Mouse (Mus musculus): ENCODE results near the gene Zbtb8b. TPM values are rescaled to one million over a fixed set of nuclear protein-coding genes. Genes with fewer than 3 reads are reported as not detected.

Zbtb8b gene
- 2.4 and 2.8 TPM in 2 replicates for polyA plus RNA-seq (2014; fragmentation: Nextera tagmentation; extraction: Ambion mirVana)

DNA sequence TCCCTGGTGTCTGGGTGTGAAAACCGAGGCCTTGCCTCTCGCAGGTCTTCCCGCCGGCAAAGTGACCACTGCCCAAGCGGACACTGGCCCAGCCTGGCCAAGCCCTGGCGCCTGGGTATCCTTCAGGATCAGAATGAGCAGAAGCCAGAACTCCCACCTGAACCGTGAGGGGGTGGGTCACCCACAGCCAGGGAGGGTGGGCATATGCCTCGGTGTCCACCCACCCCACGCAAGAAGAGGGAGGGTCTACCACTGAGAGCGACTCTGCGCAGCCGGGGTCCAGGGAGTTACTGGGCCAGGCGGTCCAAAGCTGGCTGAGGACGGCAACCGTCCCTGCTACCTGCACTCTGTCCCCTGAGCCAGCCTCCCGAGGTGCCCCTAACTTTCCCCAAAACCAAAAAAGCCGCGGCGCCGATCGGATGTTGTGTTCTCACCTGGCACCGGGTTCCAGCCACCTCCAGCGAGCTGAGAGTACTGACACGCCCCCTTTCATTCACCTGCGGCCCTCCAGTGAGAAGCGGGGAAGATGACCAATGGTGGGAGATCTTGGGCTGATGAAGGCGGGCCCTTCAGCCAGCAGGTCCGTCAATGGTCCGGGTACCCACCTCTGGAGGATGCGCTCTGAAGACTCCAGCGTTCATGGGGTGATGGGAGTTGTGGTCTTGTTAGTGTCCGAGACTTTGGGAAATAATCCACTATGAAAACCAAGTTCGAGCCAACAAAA lies at the start of gene Zbtb8b:
TSS of gene Zbtb8b (minus strand) at position 514 of the 724 bp plus-strand sequence.
- H3K9ac ChIP-seq (ENCODE audit: low read depth, low read length) = 0 out of 2 replicates have a peak within 1 kb of the TSS, but pooled peaks have one; percentile 4
- ATAC-seq (replicated peaks; ENCODE audit: low FRiP score) (peak; percentile 49; the same call in 1 of the 2 replicates), DNase-seq (ENCODE audit: low spot score) (no peak)
- H3K27ac ChIP-seq (ENCODE audit: low read depth, low read length) = no peak within 1 kb of the TSS
- H3K4me1 ChIP-seq (replicated peaks; ENCODE audit: control insufficient read depth, insufficient read depth, low read length) = 0 out of 2 replicates have a peak, but pooled peaks cover 5% of the 10 kb centered on the region
- H3K4me3 ChIP-seq (ENCODE audit: low read depth, low read length) = peak within 1 kb of the TSS; percentile 45
- 7% methylated on average over 33 of the region's 33 CpGs for WGBS
- peaks cover 40% of the 10 kb centered on the region for H3K27me3 ChIP-seq (replicated peaks; ENCODE audit: control insufficient read depth, insufficient read depth, low read length)
- peak within 1 kb of the TSS; percentile 58 for H3K4me2 ChIP-seq
- no peaks in the 10 kb centered on the region for H3K36me3 ChIP-seq (ENCODE audit: control insufficient read depth, insufficient read depth, low read length)
- H3K9me3 ChIP-seq (ENCODE audit: control insufficient read depth, low read length) = no peaks in the 10 kb centered on the region

DNA sequence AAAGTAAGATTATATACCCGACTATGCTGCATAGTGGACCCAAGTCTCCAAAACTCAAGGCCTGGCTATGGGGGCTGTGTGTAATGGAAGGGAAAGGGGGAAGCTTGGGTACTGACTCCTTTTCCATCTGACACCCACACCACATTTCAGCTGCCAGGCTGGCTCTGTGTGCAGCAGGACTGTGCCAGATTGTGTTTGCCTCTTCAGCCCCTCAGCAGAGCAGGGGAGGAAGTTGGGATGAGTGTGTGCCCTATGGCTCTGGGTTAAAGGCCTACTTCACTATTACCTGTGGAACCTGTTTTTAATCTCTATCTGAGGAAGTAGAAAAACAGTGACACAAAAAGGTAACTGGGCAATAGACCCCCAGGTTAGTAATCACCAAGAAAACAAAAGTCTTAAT lies 40.4 kb upstream of the Zbtb8b start:
- ATAC-seq (replicated peaks; ENCODE audit: low FRiP score) = no peak
- whole genome bisulfite sequencing = 72% methylated on average over 1 of the region's 1 CpGs

DNA sequence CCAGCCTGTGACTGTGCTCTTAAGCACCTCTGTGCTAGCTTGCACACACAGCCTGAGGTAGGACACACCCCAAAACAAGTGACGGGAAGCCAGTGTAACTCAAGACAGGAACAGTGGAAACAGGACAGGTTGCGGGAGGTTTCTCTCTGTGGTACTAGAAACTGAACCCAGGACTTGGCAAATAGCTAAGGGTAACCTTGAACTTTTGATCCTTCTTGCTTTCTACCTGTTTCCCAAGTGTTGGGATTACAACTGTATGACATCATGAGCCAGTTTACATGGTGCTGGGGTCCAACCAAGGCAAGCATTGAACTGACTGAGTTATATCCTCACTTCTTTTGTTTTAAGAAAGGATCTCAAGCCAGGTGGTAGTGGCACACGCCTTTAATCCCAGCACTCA lies 39.2 kb upstream of the Zbtb8b start:
- Histone ChIP-seq H3K4me3 (ENCODE audit: low read depth, low read length) (no peak overlapping the region), H3K36me3 (ENCODE audit: control insufficient read depth, insufficient read depth, low read length) (peaks cover 41% of the 10 kb centered on the region), H3K4me2 (no peak overlapping the region), H3K9ac (ENCODE audit: low read depth, low read length) (no peak overlapping the region), H3K27me3 (replicated peaks; ENCODE audit: control insufficient read depth, insufficient read depth, low read length) (no peaks in the 10 kb centered on the region), H3K9me3 (ENCODE audit: control insufficient read depth, low read length) (no peaks in the 10 kb centered on the region), H3K4me1 (replicated peaks; ENCODE audit: control insufficient read depth, insufficient read depth, low read length) (no peaks in the 10 kb centered on the region; the same call in 1 of the 2 replicates), H3K27ac (ENCODE audit: low read depth, low read length) (no peak overlapping the region)
- ATAC-seq (replicated peaks; ENCODE audit: low FRiP score) (no peak), DNase-seq (ENCODE audit: low spot score) (no peak)
- 92% methylated on average over 3 of the region's 3 CpGs for WGBS

More for the DNA sequence above, 40.4 kb upstream of the Zbtb8b start:
- DNase-seq (ENCODE audit: low spot score) = no peak
- Histone ChIP-seq H3K4me1 (replicated peaks; ENCODE audit: control insufficient read depth, insufficient read depth, low read length) (no peaks in the 10 kb centered on the region; the same call in 1 of the 2 replicates), H3K36me3 (ENCODE audit: control insufficient read depth, insufficient read depth, low read length) (peaks cover 34% of the 10 kb centered on the region), H3K27me3 (replicated peaks; ENCODE audit: control insufficient read depth, insufficient read depth, low read length) (no peaks in the 10 kb centered on the region), H3K4me2 (no peak overlapping the region), H3K9me3 (ENCODE audit: control insufficient read depth, low read length) (no peaks in the 10 kb centered on the region), H3K27ac (ENCODE audit: low read depth, low read length) (no peak overlapping the region), H3K9ac (ENCODE audit: low read depth, low read length) (no peak overlapping the region), H3K4me3 (ENCODE audit: low read depth, low read length) (no peak overlapping the region)

DNA sequence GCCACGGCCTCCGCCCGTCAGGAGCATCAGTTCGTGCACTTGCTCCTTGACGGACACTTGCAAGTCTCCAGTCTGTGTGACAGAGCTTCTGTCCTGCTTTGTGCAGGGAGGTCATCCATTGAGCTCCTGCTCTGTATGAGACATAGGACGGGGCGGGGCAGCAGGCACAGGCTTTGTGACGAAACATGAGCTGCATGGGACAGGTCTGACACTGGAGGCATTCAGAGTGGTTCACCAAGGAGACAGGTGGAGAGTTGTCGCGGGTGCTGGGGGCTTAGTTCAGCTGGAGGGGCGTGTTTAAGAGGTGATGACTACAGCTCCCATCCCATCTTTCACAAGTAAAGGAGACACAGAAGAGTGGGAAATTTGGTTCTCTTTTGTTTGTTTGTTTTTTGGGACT lies 35.4 kb upstream of the Zbtb8b start:
- Histone ChIP-seq H3K4me1 (replicated peaks; ENCODE audit: control insufficient read depth, insufficient read depth, low read length) (no peaks in the 10 kb centered on the region; the same call in 1 of the 2 replicates), H3K9ac (ENCODE audit: low read depth, low read length) (no peak overlapping the region), H3K27me3 (replicated peaks; ENCODE audit: control insufficient read depth, insufficient read depth, low read length) (no peaks in the 10 kb centered on the region), H3K27ac (ENCODE audit: low read depth, low read length) (no peak overlapping the region), H3K36me3 (ENCODE audit: control insufficient read depth, insufficient read depth, low read length) (peaks cover 54% of the 10 kb centered on the region), H3K4me2 (no peak overlapping the region), H3K4me3 (ENCODE audit: low read depth, low read length) (no peak overlapping the region), H3K9me3 (ENCODE audit: control insufficient read depth, low read length) (no peaks in the 10 kb centered on the region)
- WGBS = 89% methylated on average over 11 of the region's 11 CpGs
- ATAC-seq (replicated peaks; ENCODE audit: low FRiP score) (no peak), DNase-seq (ENCODE audit: low spot score) (no peak)

DNA sequence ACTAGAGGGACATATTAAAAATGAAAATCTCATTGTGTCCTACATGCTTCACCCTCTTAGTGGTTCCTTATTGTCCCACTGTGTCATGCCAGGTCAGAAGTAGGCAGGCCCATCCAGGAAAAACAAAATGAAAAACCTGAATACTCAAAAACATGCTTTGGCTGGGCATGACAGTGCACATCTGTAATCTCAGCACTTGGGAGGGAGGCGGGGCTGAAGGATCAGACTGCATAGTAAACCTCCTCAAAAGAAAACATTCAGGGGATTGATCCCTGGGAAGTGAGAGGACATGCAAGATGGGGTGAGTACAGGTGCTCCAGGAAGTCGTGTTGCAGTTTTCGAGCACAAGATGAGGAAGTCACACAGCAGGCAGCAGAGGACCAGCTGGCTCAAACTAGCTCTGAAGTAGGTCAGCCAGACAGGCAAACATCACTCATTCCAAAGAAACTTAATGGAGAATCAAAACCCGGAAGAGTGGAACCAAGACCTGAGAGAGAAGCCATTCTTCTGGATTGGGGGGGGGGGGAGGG lies 23.7 kb upstream of the Zbtb8b start:
- Histone ChIP-seq H3K9ac (ENCODE audit: low read depth, low read length) (peak overlapping the region; percentile 52; the same call in 1 of the 2 replicates), H3K9me3 (ENCODE audit: control insufficient read depth, low read length) (no peaks in the 10 kb centered on the region), H3K36me3 (ENCODE audit: control insufficient read depth, insufficient read depth, low read length) (peaks cover 27% of the 10 kb centered on the region), H3K4me1 (replicated peaks; ENCODE audit: control insufficient read depth, insufficient read depth, low read length) (peaks cover 25% of the 10 kb centered on the region), H3K27me3 (replicated peaks; ENCODE audit: control insufficient read depth, insufficient read depth, low read length) (no peaks in the 10 kb centered on the region), H3K27ac (ENCODE audit: low read depth, low read length) (peak overlapping the region; percentile 88), H3K4me3 (ENCODE audit: low read depth, low read length) (no peak overlapping the region), H3K4me2 (peak overlapping the region; percentile 76)
- ATAC-seq (replicated peaks; ENCODE audit: low FRiP score) (no peak), DNase-seq (ENCODE audit: low spot score) (no peak)
- WGBS = 79% methylated on average over 4 of the region's 4 CpGs

DNA sequence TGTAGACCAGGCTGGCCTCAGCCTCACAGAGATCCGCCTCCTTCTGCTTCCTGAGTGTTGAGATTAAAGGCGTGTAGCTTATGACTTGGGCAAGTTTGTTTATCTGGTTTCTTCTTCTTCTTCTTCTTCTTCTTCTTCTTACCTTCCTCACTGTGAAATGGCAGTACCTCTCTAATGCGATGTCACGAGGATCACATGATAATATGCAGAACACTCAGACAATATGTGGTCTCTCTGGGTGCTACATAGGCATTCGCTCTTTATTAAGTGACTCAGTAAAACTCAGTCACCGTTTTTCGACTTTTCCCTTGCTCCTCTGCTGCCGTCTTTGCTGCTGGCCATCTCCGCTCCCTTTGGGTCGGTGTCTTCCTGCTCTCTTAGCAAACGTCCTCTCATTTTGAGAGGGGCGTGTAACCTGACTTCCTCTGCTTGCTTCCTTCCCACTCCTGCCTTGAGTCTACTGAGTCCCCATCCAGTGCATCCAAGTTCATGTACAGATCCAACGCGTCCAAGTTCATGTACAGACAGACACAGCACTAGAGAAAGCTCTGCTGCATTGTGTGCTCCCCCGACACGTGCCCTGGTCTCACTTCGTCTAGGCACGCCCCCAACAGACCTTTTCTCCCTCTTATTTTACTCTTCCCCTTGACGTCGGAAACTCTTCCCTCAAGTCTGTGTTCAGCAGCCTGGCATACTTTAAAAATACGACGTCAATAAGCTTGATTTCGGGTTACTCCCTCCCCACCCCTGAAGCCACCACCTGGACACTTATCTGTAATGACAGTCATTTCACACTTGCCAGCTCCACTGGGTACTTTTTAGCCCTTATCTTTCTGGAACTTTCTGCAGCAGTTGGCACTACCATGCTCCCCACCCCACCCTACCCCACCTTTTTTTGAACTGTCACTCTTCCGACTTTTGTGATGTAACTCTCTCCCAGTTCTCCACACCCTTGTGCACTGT lies 22.7 kb upstream of the Zbtb8b start:
- ATAC-seq (replicated peaks; ENCODE audit: low FRiP score) (peak; percentile 47), DNase-seq (ENCODE audit: low spot score) (no peak)
- H3K4me1 ChIP-seq (replicated peaks; ENCODE audit: control insufficient read depth, insufficient read depth, low read length) = peaks cover 25% of the 10 kb centered on the region
- peak overlapping the region; percentile 52; the same call in 1 of the 2 replicates for H3K9ac ChIP-seq (ENCODE audit: low read depth, low read length)
- 71% methylated on average over 24 of the region's 24 CpGs for WGBS
- no peaks in the 10 kb centered on the region for H3K27me3 ChIP-seq (replicated peaks; ENCODE audit: control insufficient read depth, insufficient read depth, low read length)
- H3K4me2 ChIP-seq = peak overlapping the region; percentile 76
- peak overlapping the region; percentile 80; the same call in 1 of the 2 replicates for H3K4me3 ChIP-seq (ENCODE audit: low read depth, low read length)
- H3K9me3 ChIP-seq (ENCODE audit: control insufficient read depth, low read length) = no peaks in the 10 kb centered on the region
- H3K36me3 ChIP-seq (ENCODE audit: control insufficient read depth, insufficient read depth, low read length) = peaks cover 27% of the 10 kb centered on the region
- peak overlapping the region; percentile 88 for H3K27ac ChIP-seq (ENCODE audit: low read depth, low read length)

DNA sequence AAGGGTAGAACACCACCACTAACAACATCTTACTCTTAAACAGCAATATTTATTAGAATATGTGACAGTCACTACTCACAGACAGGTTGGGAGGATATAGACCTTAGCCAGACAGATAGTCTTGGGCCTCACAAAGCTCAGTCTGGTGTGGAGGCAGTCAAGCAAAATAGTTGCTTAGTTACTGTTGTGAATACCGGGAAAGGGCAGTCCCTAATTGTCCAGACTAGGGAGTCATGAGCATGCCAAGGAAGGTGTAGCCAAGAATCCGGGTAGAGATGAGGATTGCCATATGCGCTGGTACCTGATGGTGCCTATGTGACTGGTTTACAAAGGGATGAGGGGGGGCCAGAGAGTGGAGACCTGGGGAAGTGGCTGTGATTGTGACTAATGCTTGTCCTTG lies 21.5 kb upstream of the Zbtb8b start:
- WGBS = 36% methylated on average over 3 of the region's 3 CpGs
- Histone ChIP-seq H3K4me3 (ENCODE audit: low read depth, low read length) (peak overlapping the region; percentile 80), H3K4me1 (replicated peaks; ENCODE audit: control insufficient read depth, insufficient read depth, low read length) (peaks cover 25% of the 10 kb centered on the region), H3K9ac (ENCODE audit: low read depth, low read length) (peak overlapping the region; percentile 76), H3K27me3 (replicated peaks; ENCODE audit: control insufficient read depth, insufficient read depth, low read length) (no peaks in the 10 kb centered on the region), H3K36me3 (ENCODE audit: control insufficient read depth, insufficient read depth, low read length) (peaks cover 19% of the 10 kb centered on the region), H3K27ac (ENCODE audit: low read depth, low read length) (no peak overlapping the region), H3K9me3 (ENCODE audit: control insufficient read depth, low read length) (no peaks in the 10 kb centered on the region), H3K4me2 (peak overlapping the region; percentile 76)
- no peak for ATAC-seq (replicated peaks; ENCODE audit: low FRiP score)
- DNase-seq (ENCODE audit: low spot score) = no peak

DNA sequence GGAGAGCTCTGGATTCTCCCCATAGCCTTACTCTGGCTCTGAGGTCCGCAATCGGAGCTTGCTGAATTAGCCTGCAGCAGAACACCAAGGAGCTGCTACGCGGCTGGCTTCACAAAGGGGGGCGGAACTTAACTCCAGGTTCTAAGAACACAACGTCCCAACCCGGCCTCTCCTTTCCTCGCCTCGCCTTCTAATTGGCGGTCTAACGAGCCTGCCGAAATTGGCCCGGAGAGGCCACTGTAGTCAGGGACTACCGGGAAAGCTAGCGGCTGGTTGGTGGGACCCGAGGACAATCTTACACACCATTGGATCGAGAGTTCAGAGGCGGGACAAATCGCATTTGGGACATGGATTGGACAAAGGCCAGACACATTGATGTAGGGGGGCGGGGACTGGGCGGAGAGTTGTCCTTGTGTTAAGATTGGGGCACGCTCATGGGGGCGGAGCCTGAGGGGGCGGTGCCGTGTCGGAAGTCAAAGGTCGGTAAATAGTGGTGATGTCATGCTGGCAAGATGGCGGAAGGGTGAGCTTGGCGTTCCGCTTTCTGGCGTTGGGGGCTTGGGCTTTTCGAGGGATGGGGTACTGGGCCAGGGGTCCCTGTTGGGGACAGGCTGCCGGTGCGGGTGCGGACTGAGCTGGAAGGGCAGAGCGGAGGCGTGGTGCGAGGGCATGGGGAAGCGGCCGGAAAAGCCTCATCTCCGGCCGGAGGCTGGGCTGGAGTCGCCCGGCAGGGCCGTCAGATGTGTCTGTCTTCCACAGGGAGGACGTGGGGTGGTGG lies 20.7 kb upstream of the Zbtb8b start, which contains the start of gene Bsdc1:
TSS of gene Bsdc1 (plus strand) at position 399 of the 778 bp plus-strand sequence.
- H3K4me2 ChIP-seq = peak within 1 kb of the TSS; percentile 92
- under 1% methylated on average over 45 of the region's 46 CpGs for WGBS
- peak within 1 kb of the TSS; percentile 80 for H3K4me3 ChIP-seq (ENCODE audit: low read depth, low read length)
- peaks cover 25% of the 10 kb centered on the region for H3K4me1 ChIP-seq (replicated peaks; ENCODE audit: control insufficient read depth, insufficient read depth, low read length)
- no peaks in the 10 kb centered on the region for H3K9me3 ChIP-seq (ENCODE audit: control insufficient read depth, low read length)
- H3K27me3 ChIP-seq (replicated peaks; ENCODE audit: control insufficient read depth, insufficient read depth, low read length) = no peaks in the 10 kb centered on the region
- H3K9ac ChIP-seq (ENCODE audit: low read depth, low read length) = peak within 1 kb of the TSS; percentile 76
- peak; percentile 99 for DNase-seq (ENCODE audit: low spot score)
- H3K36me3 ChIP-seq (ENCODE audit: control insufficient read depth, insufficient read depth, low read length) = peaks cover 13% of the 10 kb centered on the region
- peak; percentile 98 for ATAC-seq (replicated peaks; ENCODE audit: low FRiP score)
- H3K27ac ChIP-seq (ENCODE audit: low read depth, low read length) = peak within 1 kb of the TSS; percentile 80

Measured in liver, embryonic 11.5 days (tissue).